Mouse (Mus musculus): ENCODE data around the gene Jam3. TPM values are rescaled to one million over a fixed set of nuclear protein-coding genes. Genes with fewer than 3 reads are reported as not detected.
A peak's percentile ranks its signal among the peaks of the same experiment; 100 is the strongest.

Jam3 gene
- polyA plus RNA-seq, 1 experiment from 2014 or later: 62.4 TPM

GRCm38 (mm10) chr9:27098557-27098956 lies 56.7 kb downstream of the Jam3 start:
- 83% methylated on average over 8 of the region's 8 CpGs for WGBS
- ATAC-seq (ENCODE audit: low FRiP score, low TSS enrichment) (no peak), DNase-seq (no peak)
- Histone ChIP-seq H3K4me2 (ENCODE audit: low read length) (no peak overlapping the region), H3K9ac (replicated peaks; ENCODE audit: low read length) (no peak overlapping the region), H3K27me3 (ENCODE audit: control insufficient read depth, insufficient read depth, low read length) (no peaks in the 10 kb centered on the region), H3K4me3 (replicated peaks; ENCODE audit: low read depth, low read length) (no peak overlapping the region), H3K4me1 (ENCODE audit: control insufficient read depth, insufficient read depth, low read length) (no peaks in the 10 kb centered on the region), H3K36me3 (ENCODE audit: control insufficient read depth, insufficient read depth, low read length) (peaks cover 90% of the 10 kb centered on the region), H3K27ac (replicated peaks; ENCODE audit: low read depth, low read length) (no peak overlapping the region; the same call in 1 of the 2 replicates), H3K9me3 (ENCODE audit: control insufficient read depth, low read length) (no peaks in the 10 kb centered on the region)

DNA sequence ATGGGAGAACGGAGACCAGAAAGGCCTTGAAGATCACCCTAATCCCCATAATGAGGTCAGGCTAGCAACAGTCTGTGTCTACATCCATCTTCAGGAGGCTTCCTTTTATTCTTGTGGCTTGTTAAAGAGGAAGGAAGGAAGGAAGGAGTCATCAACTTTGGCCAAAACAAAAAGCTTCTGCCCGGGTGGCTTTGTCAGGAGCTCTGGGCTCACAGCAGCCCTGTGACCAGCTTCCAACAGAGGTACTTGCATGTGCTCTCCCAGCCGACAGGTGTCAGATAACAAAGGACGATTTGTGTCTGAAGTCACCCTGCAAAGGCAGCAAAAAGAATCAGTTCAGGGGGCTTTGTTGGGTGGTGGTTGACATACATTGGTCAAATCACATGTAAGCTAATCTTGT lies 57.1 kb downstream of the Jam3 start:
- WGBS: 48% methylated on average over 4 of the region's 4 CpGs
- H3K9me3 ChIP-seq (ENCODE audit: control insufficient read depth, low read length): no peaks in the 10 kb centered on the region
- H3K27me3 ChIP-seq (ENCODE audit: control insufficient read depth, insufficient read depth, low read length): no peaks in the 10 kb centered on the region
- DNase-seq: no peak
- no peak overlapping the region for H3K4me2 ChIP-seq (ENCODE audit: low read length)
- H3K36me3 ChIP-seq (ENCODE audit: control insufficient read depth, insufficient read depth, low read length): peaks cover 90% of the 10 kb centered on the region
- no peak overlapping the region; the same call in 1 of the 2 replicates for H3K27ac ChIP-seq (replicated peaks; ENCODE audit: low read depth, low read length)
- H3K4me1 ChIP-seq (ENCODE audit: control insufficient read depth, insufficient read depth, low read length): no peaks in the 10 kb centered on the region
- H3K4me3 ChIP-seq (replicated peaks; ENCODE audit: low read depth, low read length): no peak overlapping the region
- no peak overlapping the region for H3K9ac ChIP-seq (replicated peaks; ENCODE audit: low read length)
- no peak for ATAC-seq (ENCODE audit: low FRiP score, low TSS enrichment)

DNA sequence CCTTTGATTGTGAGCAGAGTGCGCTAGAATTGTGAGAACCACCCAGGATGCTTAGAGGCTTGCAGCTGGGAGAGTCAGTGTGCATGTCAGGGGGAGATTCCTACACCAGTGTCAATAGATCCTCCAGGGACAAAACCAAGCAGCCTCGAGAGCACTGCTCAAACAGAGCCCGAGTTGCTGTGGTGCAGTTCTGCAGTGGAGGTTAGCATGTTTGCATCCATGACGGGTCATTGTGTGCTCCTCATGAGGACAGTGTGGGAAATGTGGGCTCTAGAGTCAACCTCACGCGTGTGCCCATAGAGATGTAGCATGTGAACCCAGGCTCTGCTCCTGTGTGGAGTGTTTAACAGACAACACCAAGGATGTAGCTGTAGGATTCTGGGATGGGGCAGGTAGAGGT lies 62.3 kb downstream of the Jam3 start:
- no peak for ATAC-seq (ENCODE audit: low FRiP score, low TSS enrichment)
- Histone ChIP-seq H3K4me2 (ENCODE audit: low read length) (no peak overlapping the region), H3K27ac (replicated peaks; ENCODE audit: low read depth, low read length) (no peak overlapping the region), H3K27me3 (ENCODE audit: control insufficient read depth, insufficient read depth, low read length) (no peaks in the 10 kb centered on the region), H3K9ac (replicated peaks; ENCODE audit: low read length) (no peak overlapping the region), H3K4me1 (ENCODE audit: control insufficient read depth, insufficient read depth, low read length) (no peaks in the 10 kb centered on the region), H3K36me3 (ENCODE audit: control insufficient read depth, insufficient read depth, low read length) (peaks cover 87% of the 10 kb centered on the region), H3K4me3 (replicated peaks; ENCODE audit: low read depth, low read length) (no peak overlapping the region), H3K9me3 (ENCODE audit: control insufficient read depth, low read length) (no peaks in the 10 kb centered on the region)
- DNase-seq: no peak
- WGBS: 92% methylated on average over 6 of the region's 6 CpGs

GRCm38 (mm10) chr9:27090801-27091775 lies 64.1 kb downstream of the Jam3 start:
- peak; percentile 37; the same call in 1 of the 2 replicates for ATAC-seq (ENCODE audit: low FRiP score, low TSS enrichment)

DNA sequence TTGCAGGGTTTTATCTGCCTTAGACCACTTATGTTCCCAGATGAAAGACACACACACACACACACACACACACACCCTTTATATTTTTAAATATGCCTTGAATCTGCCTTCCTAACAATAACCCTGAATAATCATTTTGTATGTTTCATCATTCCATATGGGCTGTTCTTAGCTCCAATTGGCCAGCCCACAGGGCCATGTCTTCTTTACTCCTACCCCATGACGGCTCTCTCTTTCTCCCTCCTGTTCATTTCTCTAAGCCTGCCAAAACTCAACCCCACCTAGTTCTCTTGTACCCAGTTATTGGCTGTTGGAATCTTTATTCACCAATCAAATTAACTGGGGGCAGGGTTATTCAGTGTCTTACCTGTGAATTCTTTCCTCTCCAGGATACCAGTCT lies 65.1 kb downstream of the Jam3 start:
- H3K27ac ChIP-seq (replicated peaks; ENCODE audit: low read depth, low read length): no peak overlapping the region
- DNase-seq (no peak), ATAC-seq (ENCODE audit: low FRiP score, low TSS enrichment) (no peak)
- H3K27me3 ChIP-seq (ENCODE audit: control insufficient read depth, insufficient read depth, low read length): no peaks in the 10 kb centered on the region
- no peak overlapping the region for H3K9ac ChIP-seq (replicated peaks; ENCODE audit: low read length)
- WGBS: 94% methylated on average over 1 of the region's 1 CpGs
- no peaks in the 10 kb centered on the region for H3K9me3 ChIP-seq (ENCODE audit: control insufficient read depth, low read length)
- peaks cover 89% of the 10 kb centered on the region for H3K36me3 ChIP-seq (ENCODE audit: control insufficient read depth, insufficient read depth, low read length)
- H3K4me2 ChIP-seq (ENCODE audit: low read length): no peak overlapping the region
- H3K4me1 ChIP-seq (ENCODE audit: control insufficient read depth, insufficient read depth, low read length): no peaks in the 10 kb centered on the region
- H3K4me3 ChIP-seq (replicated peaks; ENCODE audit: low read depth, low read length): no peak overlapping the region

More at GRCm38 (mm10) chr9:27090801-27091775, 64.1 kb downstream of the Jam3 start:
- no peaks in the 10 kb centered on the region for H3K27me3 ChIP-seq (ENCODE audit: control insufficient read depth, insufficient read depth, low read length)
- peaks cover 89% of the 10 kb centered on the region for H3K36me3 ChIP-seq (ENCODE audit: control insufficient read depth, insufficient read depth, low read length)
- H3K9me3 ChIP-seq (ENCODE audit: control insufficient read depth, low read length): no peaks in the 10 kb centered on the region
- no peak overlapping the region for H3K4me3 ChIP-seq (replicated peaks; ENCODE audit: low read depth, low read length)
- no peak overlapping the region for H3K9ac ChIP-seq (replicated peaks; ENCODE audit: low read length)
- no peak overlapping the region for H3K4me2 ChIP-seq (ENCODE audit: low read length)
- no peak overlapping the region for H3K27ac ChIP-seq (replicated peaks; ENCODE audit: low read depth, low read length)
- no peak for DNase-seq
- H3K4me1 ChIP-seq (ENCODE audit: control insufficient read depth, insufficient read depth, low read length): no peaks in the 10 kb centered on the region
- WGBS: 86% methylated on average over 13 of the region's 13 CpGs

- WGBS: 95% methylated on average over 3 of the region's 3 CpGs
- DNase-seq (no peak), ATAC-seq (ENCODE audit: low FRiP score, low TSS enrichment) (no peak)
- no peaks in the 10 kb centered on the region for H3K4me1 ChIP-seq (ENCODE audit: control insufficient read depth, insufficient read depth, low read length)
- H3K4me3 ChIP-seq (replicated peaks; ENCODE audit: low read depth, low read length): no peak overlapping the region
- no peak overlapping the region for H3K9ac ChIP-seq (replicated peaks; ENCODE audit: low read length)
- no peak overlapping the region for H3K4me2 ChIP-seq (ENCODE audit: low read length)
- no peaks in the 10 kb centered on the region for H3K27me3 ChIP-seq (ENCODE audit: control insufficient read depth, insufficient read depth, low read length)
- H3K36me3 ChIP-seq (ENCODE audit: control insufficient read depth, insufficient read depth, low read length): peaks cover 93% of the 10 kb centered on the region
- H3K9me3 ChIP-seq (ENCODE audit: control insufficient read depth, low read length): no peaks in the 10 kb centered on the region
- H3K27ac ChIP-seq (replicated peaks; ENCODE audit: low read depth, low read length): no peak overlapping the region
Observed at GRCm38 (mm10) chr9:27087402-27087801, 67.8 kb downstream of the Jam3 start.

DNA sequence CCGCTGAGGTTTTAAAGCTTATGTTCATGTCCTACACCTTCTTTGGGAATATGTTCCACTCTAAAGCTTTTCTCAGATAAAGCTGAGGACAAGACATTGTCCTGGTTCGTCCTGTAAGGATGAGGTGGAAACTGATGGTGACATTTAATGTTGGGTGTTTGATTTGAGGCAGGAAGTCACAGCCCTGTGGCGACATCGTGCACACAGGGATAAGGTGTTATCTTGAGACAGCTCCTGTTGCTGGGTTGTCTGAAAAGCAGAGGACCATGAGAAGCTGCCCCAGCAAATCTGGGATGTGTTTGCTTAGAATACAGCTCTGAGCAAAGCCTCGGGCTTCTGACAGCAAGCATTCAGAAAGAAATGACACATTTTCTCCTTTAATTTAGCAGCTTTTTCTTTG lies 69.0 kb downstream of the Jam3 start:
- DNase-seq: no peak
- Histone ChIP-seq H3K4me3 (replicated peaks; ENCODE audit: low read depth, low read length) (no peak overlapping the region), H3K36me3 (ENCODE audit: control insufficient read depth, insufficient read depth, low read length) (peaks cover 93% of the 10 kb centered on the region), H3K27me3 (ENCODE audit: control insufficient read depth, insufficient read depth, low read length) (no peaks in the 10 kb centered on the region), H3K4me2 (ENCODE audit: low read length) (no peak overlapping the region), H3K27ac (replicated peaks; ENCODE audit: low read depth, low read length) (no peak overlapping the region), H3K9me3 (ENCODE audit: control insufficient read depth, low read length) (no peaks in the 10 kb centered on the region), H3K4me1 (ENCODE audit: control insufficient read depth, insufficient read depth, low read length) (no peaks in the 10 kb centered on the region), H3K9ac (replicated peaks; ENCODE audit: low read length) (no peak overlapping the region)
- 92% methylated on average over 5 of the region's 5 CpGs for WGBS
- no peak for ATAC-seq (ENCODE audit: low FRiP score, low TSS enrichment)

DNA sequence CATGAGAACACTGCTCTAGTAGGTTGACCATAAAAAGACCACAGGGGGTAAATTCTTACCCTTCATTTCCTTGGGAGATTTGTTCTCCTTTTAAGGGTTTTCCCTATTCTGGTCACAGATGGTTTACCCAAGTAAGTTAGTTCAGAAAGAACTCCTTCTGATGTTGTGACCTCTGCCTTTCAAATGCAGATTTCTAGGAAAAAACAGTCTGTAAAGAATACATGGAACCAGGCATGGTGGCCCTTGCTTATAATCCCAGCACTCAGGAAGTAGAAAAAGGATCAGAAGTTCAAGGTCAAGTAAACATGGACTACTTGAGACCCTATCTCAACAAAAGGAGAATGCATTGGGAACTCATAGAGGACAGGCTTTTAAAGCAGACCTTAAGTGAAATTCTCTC lies 79.4 kb downstream of the Jam3 start:
- H3K4me1 ChIP-seq (ENCODE audit: control insufficient read depth, insufficient read depth, low read length): no peaks in the 10 kb centered on the region
- DNase-seq: no peak
- no peak for ATAC-seq (ENCODE audit: low FRiP score, low TSS enrichment)
- H3K36me3 ChIP-seq (ENCODE audit: control insufficient read depth, insufficient read depth, low read length): peaks cover 70% of the 10 kb centered on the region
- H3K9me3 ChIP-seq (ENCODE audit: control insufficient read depth, low read length): no peaks in the 10 kb centered on the region
- H3K27me3 ChIP-seq (ENCODE audit: control insufficient read depth, insufficient read depth, low read length): no peaks in the 10 kb centered on the region
- H3K4me2 ChIP-seq (ENCODE audit: low read length): no peak overlapping the region
- H3K4me3 ChIP-seq (replicated peaks; ENCODE audit: low read depth, low read length): no peak overlapping the region
- no peak overlapping the region for H3K27ac ChIP-seq (replicated peaks; ENCODE audit: low read depth, low read length)
- H3K9ac ChIP-seq (replicated peaks; ENCODE audit: low read length): no peak overlapping the region

- DNase-seq (peak; percentile 66), ATAC-seq (ENCODE audit: low FRiP score, low TSS enrichment) (no peak)
- Histone ChIP-seq H3K9me3 (ENCODE audit: control insufficient read depth, low read length) (no peaks in the 10 kb centered on the region), H3K36me3 (ENCODE audit: control insufficient read depth, insufficient read depth, low read length) (peaks cover 75% of the 10 kb centered on the region), H3K4me2 (ENCODE audit: low read length) (no peak overlapping the region), H3K27me3 (ENCODE audit: control insufficient read depth, insufficient read depth, low read length) (no peaks in the 10 kb centered on the region), H3K9ac (replicated peaks; ENCODE audit: low read length) (no peak overlapping the region), H3K4me1 (ENCODE audit: control insufficient read depth, insufficient read depth, low read length) (no peaks in the 10 kb centered on the region), H3K27ac (replicated peaks; ENCODE audit: low read depth, low read length) (no peak overlapping the region), H3K4me3 (replicated peaks; ENCODE audit: low read depth, low read length) (no peak overlapping the region)
- WGBS: 84% methylated on average over 1 of the region's 1 CpGs
Observed at GRCm38 (mm10) chr9:27074677-27075076, 80.5 kb downstream of the Jam3 start.

Measured in midbrain, embryonic 14.5 days (tissue).